In genomic region chr14:86510408-86510807, GRCm38 (mm10) we compare ENCODE assay signal across 7 mouse cellular contexts.
"Had no signal": no experiment of that assay in that cellular context is flagged by ENCODE, and none has a peak within 500 bp of the region (broad histone marks: within the 10 kb centered on the region; RNA-seq: fewer than 3 reads in every experiment).

No protein-coding gene starts in this region.

- DNase-seq: kidney, postnatal 14 days; layer of hippocampus, adult 9-11 months; layer of hippocampus, postnatal 36 days; lung, adult 2 months; lung, postnatal 36 days; right cerebral cortex, postnatal 25 days; thymus, postnatal 4 days had no signal
